Mouse (Mus musculus): ENCODE measurements around the gene Itgb6.

Itgb6 gene

DNA sequence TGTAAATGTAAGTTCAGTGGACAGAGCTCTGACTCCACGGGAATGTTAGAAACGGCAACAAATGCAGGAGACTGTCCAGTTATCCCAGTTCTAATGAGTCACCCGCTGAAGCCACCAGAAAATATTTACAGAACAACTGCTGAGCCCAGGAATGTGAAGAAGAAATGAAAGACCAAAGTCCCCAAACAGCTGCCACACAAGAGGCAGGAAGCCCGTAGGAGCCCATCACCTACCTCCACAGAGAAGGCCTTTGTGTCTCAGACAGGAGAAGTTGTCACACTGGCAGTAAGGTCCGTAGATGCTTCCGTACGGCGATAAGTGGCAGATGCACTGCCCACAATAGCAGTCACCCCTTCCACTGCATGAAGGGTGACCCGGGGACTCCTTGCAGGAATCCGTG lies 94.9 kb downstream of the Itgb6 start:
- no peak for DNase-seq (ENCODE audit: extremely low spot score, low read depth, low spot score)

DNA sequence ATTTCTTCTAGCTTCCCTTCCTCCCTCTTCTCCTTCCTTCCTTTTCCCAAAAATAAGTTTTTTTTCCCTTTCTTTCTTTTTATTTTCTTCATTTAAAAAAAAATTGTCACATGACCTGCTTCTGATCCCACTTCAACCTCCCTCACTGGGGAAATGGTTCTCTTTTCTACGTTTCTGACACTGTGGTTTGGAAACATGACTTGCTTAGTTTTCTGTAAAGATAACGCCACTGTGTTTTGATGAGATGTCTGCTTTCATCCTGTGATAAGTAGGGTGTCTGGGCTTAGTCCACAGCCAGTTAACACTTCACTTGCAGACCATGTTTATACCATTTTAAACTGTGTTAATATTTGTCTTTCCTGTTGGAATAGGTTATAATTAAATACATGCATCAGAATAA lies 96.7 kb downstream of the Itgb6 start:
- DNase-seq (ENCODE audit: extremely low spot score, low read depth, low spot score) = no peak

DNA sequence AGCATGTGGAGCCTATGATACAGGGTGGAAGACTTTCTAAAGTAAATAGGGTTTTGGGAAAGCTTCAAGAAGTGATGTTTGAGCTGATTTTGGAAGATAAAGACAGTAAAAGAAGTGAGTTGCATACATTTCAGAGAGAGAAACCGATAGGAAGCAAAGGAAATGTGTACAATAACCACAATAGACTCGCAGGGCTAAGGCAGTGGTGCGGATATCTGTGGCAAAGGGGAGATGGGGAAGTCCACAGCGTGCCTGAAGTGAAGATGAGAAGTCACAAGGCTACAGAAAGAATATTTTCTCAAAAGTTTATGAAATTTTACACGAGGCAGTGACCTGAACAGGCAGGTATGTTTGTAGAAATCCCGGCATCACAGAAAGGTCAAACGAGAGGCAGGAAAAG lies 100.3 kb downstream of the Itgb6 start:
- DNase-seq (ENCODE audit: extremely low spot score, low read depth, low spot score) = no peak

DNA sequence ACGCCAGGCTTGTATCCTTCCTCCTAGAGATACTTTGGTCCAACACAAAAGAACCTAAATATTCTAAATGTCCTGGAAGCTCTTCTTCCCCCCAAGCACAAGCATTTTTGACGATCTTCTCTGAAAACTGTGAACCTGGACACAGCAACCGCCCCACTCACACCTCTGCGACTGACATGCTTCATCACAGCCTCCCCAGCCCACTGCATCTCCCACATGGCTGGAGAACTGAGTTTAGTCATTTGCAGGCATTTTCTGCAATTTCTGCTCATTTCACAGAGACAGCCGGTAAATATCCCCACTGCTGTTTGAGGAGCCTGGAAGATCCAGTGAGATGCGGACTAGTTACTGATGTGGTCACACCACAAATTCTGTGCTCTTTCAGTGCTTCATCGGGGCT lies 107.7 kb downstream of the Itgb6 start:
- no peak for DNase-seq (ENCODE audit: extremely low spot score, low read depth, low spot score)

DNA sequence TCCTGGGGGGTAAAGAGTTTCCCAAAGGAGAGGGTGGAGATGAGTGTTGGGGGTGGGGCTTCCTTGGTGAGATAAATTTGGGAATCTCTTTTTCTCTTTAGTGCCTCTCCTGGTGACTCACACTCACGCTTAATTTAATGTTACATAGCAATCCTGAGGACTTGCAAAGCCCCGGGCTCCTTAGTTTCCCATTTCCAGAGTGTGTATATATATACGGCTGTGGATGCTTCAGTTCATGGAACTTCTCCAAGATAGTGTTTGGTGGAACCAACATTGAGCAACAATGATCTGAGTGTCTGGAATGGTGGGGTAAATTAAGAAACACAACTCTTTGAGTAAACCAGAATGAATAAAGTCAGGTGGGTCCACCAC lies 108.6 kb downstream of the Itgb6 start:
- DNase-seq (ENCODE audit: extremely low spot score, low read depth, low spot score) = no peak

DNA sequence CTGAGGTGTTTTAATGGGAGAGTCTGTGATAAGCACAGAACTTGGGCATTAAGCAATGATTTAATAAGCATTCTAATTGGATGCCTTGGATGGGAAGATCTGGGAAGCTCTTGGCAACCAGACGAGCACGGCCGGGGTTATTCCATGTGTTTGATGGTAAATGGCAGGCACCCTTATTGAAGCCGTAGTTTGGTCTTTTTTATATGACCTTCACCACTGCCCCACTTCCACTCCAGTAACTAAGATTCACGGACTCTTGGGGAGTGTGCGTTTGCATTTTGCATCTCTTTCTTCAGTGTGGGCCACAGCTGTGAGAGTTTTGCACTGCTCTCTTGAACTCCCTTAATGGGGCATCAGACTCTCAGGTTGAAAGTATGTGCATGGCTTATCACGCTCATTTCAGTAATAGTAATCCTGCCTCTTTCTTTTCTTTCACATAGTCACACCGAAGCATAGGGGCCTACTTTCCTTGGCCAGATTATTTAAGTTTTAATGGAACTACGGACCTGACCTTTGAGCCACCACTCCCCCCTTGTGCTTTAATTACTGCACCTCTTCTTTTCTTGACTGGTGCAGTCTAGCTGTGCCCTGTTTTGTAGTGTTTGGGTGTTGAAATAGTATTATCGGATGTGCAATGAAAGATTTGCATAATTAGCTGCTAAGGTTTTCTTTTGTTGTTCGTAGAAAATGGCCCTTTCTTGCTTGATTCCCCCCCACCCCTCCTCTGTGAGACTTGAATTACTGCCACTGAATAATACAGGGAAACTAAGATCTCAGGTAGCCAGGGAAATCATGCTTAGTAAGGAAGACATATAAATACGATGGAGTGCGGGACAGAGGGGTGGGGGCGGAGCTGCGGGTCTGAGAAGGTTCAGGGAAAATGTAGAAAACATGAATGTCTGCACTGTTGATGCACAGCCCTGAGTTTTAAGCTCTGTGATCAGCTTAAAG lies 109.3 kb downstream of the Itgb6 start:
- DNase-seq (ENCODE audit: extremely low spot score, low read depth, low spot score) = no peak

DNA sequence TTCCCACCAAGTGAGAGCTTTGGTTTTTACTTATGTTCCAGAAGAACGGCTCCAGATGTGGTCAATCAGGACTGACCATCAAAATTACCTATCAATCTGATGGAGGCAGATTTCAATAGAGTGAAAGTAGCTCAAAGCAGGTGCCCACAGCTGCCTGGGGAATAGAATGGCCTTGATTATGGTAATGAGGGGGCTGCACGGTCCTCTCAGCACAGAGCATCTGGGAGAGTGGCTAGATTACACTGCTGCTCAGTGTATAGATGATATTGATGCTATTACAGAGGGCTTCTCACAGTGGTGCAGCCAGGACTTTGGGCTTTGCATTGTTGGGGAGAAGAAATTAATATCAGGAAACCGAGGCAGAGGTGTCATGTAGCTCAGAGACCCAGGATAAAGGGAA lies 110.8 kb downstream of the Itgb6 start:
- DNase-seq (ENCODE audit: extremely low spot score, low read depth, low spot score) = no peak

DNA sequence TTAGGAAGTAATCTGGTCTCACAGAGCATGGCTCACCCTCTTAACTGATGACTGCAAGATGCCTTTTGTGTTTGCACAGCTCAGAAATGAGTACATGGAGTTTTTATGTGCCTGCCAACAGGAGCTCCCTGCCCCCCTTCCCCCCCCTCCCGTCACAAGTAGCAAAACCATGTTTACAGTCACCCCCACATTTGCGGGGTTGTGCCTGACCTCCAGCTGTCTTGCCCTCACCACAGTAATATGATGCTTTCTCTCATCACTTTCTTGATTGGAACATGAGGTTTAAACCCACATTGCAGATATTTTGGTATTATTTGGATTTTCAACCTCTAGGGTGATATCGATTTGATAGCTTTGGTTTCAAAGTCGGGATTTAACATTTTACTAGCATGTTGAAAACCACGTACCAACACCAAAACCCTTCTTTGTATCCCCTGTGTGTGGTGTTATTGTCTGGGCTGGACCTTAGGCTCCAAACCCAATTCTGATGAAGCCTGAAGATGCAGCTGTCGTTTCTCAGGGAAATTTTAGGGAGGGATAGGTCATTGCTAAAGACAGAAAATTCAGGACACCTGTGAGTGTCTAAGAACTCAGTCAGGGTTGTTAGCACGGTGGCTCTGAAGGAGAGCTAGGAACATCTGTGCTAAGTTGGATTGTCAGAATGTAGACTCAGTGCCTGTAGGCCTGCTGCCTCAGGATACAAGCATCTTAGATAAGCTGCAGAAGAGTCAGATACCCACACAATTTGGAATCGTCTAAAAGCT lies 112.8 kb downstream of the Itgb6 start:
- DNase-seq (ENCODE audit: extremely low spot score, low read depth, low spot score) = no peak

DNA sequence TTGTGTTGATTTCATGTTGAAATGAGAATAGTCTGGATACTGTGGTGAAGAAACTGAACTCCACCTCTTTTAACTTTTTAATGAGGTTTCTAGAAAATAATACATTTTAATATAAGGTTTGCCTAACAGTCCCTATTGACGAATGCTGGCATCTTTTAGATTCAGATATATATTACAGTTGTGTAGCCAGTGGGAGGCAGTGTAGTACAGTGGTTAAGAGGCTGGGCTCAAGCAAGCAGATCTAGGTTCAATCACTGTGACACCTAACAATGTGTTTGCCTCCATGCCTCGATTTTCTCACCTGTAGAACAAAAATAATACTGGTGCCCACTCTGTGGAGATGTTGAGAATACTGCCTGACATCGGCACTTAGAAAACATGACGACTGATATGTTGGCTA lies 114.5 kb downstream of the Itgb6 start:
- no peak for DNase-seq (ENCODE audit: extremely low spot score, low read depth, low spot score)

DNA sequence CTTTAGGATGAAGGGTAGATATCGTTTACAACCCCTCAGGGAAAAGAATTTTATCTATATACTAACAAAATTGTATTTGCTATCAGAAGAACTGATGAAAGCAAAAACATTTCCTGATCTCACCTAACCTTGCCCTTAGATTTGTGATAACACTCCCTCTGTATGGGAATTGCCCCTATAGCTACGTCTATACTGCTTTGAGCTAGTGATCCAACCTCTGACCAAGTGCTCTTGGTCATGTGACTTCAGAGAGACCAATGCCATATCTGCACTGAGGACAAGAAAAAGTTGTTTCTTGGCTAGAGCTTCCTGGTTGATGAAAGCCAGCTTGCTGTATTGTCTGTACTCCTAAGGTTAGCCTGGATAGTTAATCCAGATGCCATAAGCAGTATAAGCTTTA lies 121.1 kb downstream of the Itgb6 start:
- DNase-seq (ENCODE audit: extremely low spot score, low read depth, low spot score) = no peak

DNA sequence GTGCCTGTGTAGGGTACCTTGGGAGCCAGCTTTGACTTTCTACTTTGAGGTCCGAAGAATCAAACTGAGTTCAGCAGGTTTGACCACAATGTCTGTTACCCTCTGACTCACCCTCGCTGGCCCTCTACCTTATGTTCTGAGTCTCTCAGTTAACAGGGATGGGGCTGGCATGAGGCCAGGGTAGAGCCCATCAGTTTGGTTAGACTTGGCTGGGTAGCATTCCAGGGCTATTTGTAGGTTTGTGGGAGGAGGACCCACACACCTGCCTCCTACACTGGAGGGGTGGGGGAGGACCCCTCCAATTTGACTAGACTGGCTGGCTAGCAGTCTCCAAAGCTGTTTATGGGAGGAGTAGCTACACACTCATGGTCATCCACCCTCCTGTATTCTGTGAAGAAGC lies 121.6 kb downstream of the Itgb6 start:
- DNase-seq (ENCODE audit: extremely low spot score, low read depth, low spot score) = no peak

DNA sequence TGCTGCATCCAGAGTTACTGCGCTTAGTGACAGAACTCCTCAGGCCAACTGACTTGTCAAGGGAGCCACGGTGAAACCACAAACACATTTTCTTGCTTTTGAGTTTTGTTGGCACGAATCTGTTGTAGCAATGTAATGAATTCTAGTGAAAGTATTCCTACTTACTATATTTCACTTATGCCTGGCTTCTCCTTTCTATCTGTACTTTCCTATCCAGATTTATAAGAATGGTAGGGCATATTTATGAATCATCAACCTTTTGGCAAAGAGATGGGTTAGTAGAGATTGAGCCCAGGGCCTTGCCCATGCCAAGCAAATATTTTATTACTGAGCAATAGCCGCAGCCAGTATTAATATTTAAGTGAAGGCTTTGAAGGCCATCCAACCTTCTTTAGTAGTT lies 139.0 kb downstream of the Itgb6 start:
- DNase-seq (ENCODE audit: extremely low spot score, low read depth, low spot score) = no peak

DNA sequence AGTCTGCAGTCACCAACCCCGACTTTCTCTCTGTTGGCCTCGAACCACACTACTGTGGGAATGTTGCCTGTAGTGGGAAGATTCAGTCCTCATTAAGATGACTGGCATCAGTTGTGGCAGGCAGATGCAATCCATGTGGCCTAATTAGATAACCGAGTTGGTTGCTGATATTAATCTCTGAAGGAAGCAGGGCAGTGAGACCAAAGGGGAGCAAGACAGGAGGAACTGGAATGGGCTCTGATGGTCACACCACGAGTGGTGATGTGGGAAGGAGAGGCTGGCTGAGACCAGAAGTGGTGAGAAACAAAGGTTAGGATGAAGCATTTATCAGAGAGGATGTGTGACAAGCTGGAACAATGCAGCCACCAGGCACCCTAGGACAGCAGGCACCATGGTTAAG lies 167.9 kb downstream of the Itgb6 start:
- DNase-seq (ENCODE audit: extremely low spot score, low read depth, low spot score) = no peak

DNA sequence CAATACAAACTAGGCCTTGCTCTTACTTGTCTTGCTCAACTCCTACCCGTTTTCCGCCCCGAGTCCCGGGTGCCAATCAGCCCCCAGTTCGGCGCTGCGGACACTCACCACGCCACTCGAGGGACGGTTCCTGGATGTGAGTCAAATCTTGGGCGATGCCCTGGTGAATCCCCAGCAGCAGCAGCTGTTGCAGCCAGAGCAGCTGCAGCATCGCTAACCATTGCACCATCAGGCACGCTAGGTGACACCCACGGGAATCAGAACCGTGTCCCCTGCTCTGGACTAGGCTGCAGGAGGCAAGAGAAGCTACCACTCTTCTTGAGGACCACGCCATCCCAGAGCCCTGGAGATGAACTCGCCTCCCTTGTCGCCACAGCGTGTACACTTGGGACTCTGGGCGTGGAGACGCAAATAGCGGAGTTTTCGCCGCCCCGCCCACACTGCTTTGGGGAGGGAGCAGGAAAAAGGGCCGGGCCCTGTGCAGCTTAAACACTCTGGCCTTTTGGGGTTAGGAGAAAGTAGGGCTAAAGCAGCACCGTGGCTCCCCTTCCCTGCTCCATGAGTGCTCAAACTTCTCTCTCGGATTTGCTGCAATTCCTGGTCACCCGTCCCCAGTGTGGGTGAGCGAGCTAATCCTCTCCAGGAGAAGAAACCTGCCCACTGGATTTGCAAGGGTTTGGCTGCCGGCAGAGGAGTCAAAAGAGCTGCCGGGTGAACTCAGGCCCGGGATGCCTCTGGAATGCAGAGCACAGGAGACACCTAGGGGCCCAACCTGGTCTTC lies 169.4 kb downstream of the Itgb6 start, which contains the start of gene Pla2r1:
Pla2r1 (minus strand) TSS at position 407 of the 781 bp plus-strand sequence.
- no peak for DNase-seq (ENCODE audit: extremely low spot score, low read depth, low spot score)

DNA sequence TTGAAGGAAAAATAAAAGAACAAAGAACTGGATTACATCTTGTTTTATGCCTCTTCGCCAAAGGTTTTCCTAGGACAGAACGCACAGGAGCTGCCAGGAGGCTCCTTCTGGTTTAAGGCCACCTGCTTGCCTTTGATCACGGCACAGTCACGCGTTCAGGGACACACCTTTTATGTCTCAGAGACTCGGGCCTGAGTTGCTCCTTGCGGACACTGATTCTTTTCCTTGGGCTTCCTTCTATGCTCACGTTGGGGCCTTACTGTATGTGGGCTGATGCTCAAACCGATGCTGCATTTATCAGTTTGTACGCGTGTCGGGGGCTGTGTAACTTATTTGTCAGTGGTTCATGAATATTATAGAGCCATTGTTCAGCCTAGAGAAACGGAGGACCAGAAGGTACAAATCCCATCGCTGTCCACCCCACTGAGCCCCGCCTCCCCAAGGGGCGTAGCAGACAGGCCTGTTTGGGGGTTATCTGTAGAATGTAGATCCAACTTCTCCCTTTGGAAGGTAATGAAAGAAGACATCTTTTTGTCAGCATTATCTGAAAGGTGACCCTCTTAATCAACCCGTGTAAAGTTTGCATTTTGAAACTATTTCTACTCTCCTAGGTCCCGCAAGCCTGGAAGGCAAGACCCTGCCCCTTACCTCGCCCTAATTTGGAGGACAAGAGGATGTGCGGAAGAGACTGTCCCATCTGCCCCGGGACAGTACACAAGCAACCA lies 170.1 kb downstream of the Itgb6 start:
- no peak for DNase-seq (ENCODE audit: extremely low spot score, low read depth, low spot score)

DNA sequence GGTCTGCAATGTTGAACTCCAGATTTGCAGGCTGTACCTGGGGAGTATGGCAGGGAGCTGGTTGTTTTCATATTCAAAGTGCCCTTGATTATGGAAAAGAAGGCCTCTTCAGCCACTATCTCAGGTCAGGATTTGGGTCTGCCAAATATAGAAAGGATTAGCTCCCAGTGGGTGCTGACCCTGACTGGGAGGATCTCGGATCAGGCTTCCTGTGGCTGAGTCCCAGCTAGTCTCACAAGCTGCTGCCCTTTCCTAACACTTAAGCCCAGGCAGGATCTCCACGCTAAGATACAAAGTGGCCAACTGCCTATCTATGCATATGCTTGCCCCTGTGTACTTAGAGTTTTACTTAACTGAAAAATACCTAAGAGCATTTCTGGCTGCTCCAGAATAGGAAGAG lies 170.8 kb downstream of the Itgb6 start:
- DNase-seq (ENCODE audit: extremely low spot score, low read depth, low spot score) = no peak

DNA sequence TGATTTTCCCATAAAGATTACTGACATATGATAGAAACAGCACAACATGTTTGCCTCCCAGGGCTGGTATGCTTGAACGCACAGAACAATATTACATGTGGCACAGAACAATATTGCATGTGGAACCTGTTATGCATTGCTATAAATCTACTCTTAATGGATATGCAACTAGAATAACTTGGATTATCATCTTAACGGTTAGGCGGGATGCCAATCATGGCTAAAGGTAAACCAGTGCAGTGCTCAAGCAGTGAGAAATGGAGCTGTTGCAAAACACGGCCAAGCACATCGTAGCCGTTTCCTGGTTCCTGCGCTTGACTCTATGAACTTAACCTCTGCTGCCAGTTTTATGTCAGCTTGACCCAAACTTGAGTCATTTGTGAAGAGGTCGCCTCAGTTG lies 171.9 kb downstream of the Itgb6 start:
- DNase-seq (ENCODE audit: extremely low spot score, low read depth, low spot score) = no peak

DNA sequence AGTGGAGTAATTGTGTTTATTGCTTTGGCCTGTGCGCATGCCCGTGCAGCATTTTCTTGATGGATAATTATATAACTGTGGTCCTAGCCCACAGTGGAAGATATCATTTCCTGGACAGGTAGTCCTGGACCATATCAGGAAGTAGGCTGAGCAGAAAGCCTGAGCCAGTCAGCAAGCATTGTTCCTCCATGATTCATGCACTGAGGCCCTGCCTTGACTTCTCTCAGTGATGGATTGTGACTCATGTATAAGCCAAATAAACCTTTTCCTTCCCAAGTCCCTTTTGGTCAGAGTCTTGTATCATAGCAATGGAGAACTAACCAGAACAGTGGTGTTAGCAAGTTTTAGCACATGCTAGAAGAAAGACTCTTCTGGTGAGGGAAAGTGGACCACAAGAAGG lies 172.6 kb downstream of the Itgb6 start:
- no peak for DNase-seq (ENCODE audit: extremely low spot score, low read depth, low spot score)
